Mouse (Mus musculus) adrenal gland, adult 8-10 months (tissue): Measurements from ENCODE around the gene Snrpf. TPM values are rescaled to one million over a fixed set of nuclear protein-coding genes. Genes with fewer than 3 reads are reported as not detected.

Experiments
- DNase-seq: peaks from one replicate; pipeline ENCODE4 v3.0.0; 2022
- total RNA-seq, 4 experiments: library from RNA; stranded (reverse); gene quantifications; 2 replicates each; pipeline ENCODE4 v1.2.4; 2022

Snrpf gene
- 10 to 100 TPM; 11.0 to 20.5 (median 13.2) TPM for total RNA-seq

DNA sequence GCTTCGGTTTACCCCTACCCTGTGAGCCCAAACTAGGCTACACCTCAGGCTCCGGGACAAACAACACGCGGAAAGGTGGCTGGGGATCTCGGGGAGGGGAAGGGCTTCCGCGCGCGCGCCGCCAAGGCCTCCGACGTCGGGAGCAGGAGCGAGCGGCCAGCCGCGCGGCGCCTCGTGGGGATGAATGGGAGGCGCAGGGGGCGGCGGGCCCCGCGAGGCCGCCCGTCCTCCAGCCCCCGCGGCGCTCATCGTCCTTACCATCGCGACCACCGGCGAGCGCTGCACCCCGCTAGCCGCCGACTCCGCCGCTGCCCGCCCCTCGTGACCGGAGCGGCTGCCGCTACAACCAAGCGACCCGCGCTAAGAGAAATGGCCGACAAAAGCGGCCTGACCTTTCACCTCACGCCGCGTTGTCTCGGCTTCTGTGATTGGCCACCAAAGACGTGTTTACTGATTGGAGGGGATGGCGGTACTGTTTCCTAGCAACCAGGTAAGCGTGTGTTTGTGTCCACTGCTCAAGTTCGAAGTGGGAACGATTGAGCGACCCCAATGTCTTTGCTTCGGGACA is at the start of gene Snrpf:
Snrpf (minus strand) TSS at position 426 of the 568 bp plus-strand sequence.
- DNase-seq, result peak; percentile 89

DNA sequence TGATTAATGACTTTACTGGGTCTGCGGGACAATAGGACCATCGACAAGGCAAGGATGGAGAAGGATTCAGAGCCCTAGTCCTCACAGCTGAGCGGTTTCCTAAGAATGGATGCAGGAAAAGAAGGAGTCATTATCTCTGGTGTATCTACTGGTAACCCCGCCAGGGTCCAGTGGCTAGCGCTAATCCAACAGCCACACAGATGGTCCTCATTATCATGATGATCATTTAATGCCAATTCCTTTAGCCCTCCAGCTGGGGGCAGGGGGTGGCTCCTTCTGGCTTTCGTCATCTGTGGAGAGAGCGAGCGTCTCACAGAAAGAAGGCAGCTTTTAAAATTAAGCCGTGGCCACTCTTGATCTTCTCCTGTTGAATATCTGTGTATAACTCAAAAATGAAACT is 46.4 kb upstream of the Snrpf start:
- no peak for DNase-seq

DNA sequence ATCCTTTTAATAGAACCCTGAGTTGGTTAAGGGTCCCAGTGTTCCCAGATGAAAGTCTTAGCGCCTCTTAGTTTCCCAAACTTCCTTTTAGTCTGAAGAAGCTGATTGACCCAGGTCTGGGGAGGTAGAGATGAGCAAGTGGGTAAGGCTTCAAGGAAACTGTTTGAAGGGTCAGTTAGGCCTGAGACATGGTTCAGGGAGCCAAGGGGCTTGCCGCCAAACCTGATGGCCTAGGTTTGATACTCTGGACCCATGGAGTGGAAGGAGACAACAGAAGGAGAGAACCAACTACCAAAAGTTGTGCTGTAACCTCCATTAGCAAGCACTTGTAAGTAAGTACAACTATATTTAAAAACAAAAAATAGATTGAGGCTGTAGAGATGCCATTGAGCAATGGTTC is 44.5 kb upstream of the Snrpf start:
- no peak for DNase-seq

DNA sequence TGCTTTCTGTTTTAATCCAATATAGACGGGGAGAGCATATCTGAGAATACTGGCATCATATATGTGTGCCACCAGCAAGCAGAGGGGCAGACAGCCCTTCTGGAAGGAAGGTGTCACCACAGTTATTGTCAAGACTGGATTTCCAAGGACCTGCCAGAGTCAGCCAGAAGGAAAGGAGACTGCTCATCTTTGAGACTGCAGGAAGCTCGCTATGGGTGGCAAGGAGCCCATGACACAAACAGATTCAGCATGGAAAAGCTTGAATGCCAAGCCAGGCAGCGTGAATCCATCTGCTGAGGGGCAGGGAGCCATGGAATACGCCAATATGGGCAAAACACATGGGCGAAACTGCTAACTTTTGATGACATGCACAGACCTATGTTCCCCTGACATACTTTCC is 44.1 kb upstream of the Snrpf start:
- no peak for DNase-seq

DNA sequence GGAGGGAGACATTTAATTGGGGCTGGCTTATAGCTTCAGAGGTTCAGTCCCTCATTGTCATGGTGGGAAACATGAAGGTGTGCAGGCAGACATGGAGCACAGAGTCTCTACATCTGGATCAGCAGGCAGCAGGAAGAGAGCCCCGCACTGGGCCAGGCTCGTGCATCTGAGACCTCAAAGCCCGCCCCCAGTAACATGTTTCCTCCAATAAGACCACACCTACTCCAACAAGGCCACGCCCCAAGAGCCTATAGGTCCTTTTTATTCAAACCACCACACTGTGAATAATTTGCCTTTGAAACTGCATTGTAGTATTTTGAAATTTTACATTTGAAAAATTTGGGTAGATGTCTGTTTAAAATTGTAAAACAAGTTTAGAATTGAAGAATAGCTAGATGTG is 42.6 kb upstream of the Snrpf start:
- DNase-seq, result no peak

DNA sequence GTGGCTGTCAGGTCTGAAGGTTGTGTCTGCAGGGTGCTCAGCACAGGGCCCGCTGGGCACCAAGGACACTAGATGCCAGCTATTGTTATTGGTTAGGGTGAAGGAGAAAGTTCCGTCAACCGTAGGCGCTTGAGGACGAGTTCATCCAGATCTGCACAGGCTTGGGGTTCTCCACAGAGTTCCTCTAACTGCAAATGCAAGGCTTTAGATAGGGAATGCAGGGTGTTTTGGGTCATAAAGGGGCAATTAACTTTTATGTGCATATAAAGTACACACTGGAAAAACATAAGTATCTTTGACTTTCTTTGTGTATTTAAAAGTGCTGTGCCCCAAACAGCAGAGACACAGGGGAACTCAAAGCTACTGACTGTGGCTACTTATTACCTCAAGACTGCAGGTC is 40.8 kb upstream of the Snrpf start:
- DNase-seq, result no peak

DNA sequence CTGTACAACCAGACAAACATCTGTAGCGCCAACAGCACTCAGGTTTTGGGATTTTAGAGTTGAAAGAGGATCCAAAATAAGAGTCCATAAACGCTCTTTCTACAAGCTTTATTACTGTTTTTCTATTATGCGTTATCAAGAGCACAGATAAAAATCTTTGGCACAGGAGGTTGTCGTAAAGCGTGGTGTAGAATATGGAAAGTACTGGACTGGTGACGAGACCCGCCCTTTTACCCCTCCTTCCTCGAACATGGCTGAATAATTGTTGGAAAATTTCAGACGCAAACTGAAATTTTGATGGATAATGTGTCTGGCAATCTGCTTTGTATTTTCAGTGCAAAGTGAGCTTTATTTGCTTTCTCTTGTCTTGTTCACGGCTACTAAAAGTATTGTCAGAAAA is 34.6 kb upstream of the Snrpf start:
- no peak for DNase-seq

DNA sequence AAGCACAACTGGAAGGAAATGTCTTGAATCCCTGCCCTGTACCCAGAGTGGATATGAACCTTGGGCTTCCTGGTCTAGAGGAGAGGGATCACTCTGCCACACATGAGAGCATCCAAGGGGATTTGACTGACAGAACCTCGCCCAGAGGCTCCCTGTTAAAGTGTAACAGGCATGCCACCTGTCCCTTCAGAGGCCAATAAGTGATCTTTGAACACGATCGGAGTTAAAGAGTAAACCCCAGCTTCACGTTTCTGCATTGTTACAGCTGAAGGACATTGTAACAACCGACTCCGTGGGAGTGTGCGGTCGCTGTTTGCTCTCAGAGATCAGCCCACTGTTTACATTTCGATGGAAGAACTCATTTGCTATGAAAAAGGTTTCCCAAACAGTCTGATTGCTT is 34.2 kb upstream of the Snrpf start:
- DNase-seq, result no peak

DNA sequence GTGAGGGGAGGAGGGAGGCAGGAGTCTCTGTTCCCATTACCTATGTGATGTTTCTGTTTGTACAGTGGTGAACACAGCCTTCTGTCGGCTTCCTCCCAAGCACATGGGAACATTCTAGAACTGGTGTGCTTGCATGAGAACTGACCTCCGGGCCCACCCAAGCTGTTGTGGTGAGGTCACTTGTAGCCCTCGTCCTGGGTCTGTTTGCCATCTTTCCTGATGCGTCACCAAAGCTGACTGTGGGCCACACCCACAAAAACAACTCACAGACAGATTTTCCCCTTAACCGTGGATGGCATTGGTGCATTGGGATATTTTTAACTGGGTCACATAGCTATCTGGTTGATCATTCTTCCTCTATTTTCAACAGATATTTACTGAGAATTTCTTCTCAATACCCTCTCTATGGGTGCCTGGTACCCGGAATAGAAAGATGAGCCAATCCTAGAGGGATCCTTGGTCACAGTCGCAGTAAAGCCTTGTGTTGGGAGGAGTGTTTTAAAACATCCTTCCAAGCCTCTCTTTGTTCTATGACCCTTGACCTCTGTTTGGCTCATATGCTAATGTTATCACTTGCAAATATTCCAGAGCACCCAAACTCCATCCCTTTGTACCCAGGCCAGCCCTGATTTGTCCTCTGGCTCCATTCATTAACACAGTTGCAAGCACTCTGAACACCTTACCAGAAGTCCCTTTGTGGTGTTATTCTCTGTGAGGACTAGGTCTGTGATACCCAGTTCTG is 31.1 kb upstream of the Snrpf start:
- no peak for DNase-seq

DNA sequence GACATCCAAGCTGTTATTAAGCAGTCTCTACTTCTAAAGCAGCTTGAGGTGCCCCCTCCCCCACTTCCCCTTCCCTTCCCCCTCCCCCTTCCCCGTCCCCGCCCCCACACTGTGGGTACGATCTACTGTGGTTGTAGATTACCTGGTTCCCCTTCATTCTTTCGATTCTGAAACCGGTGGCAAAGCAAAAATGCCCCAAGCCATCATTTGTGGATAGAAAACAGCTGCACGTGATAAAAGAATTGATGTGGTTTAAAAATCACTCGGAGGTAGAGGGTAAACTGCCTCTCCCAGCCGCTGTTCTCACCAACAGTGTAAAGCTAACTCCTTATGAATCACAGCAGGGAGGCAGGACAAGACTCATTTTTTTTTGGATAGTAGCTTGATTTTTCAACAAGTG is 25.3 kb upstream of the Snrpf start:
- DNase-seq, result no peak

DNA sequence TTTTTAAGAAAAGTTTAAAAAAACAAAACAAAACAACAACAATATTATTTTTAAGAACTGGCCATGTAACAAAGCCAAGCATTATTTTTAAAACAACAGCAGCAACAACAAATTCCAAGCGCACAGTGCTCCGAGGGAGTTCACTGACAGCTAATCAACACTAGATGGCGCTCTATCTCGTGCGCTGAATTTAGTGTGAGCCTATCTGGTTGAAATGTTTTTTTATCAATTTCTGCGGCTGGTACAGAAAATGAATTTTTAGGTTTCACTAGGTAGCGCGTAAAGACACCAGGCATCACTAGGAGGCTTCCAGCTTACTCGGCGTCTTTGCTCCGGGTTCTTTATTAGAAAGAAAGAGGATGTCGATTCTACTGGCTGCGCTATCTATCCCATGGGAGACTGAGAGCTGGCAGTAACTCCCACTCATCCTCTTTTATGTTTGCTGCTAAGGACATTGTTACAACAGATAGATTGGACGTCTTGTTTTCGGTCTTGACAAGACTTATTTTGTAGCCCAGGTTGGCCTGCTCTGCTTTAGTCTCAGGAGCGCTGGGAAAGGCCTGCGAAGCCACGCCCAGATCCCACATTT is 22.0 kb upstream of the Snrpf start:
- DNase-seq, result no peak

DNA sequence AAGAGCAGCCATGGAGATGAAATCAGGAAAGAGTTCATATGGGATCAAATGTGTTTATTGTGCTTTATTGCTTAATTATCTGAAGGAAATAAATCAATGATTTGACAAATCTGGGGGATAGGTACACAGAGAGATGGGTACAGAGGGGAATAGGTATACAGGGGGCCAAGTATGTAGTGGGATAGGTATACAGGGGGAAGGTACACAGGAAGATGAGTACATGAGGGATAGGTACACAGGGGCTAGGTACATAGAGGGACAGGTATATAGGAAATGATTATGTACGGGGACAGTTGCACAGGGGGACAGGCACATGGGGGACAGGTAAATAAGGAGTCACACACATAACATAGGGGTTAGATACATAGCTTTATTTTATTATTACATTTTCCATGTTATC is 21.4 kb upstream of the Snrpf start:
- no peak for DNase-seq

DNA sequence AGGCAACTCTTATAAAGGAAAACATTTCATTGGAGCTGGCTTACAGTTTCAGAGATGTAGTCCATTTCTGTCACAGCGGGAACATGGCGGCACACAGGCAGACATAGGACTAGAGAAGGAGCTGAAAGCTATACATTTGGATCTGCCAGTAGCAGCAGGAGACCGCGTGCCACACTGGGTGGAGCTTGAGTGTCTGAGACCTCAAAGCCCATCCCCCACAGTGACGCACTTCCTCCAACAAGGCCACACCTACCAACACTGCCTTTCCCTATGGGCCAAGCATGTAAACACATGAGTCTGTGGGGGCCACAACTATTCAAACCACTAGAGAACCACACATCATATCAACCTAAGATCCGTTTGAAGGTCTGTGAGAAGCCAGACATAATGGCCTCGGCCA is 19.7 kb upstream of the Snrpf start:
- DNase-seq, result no peak

DNA sequence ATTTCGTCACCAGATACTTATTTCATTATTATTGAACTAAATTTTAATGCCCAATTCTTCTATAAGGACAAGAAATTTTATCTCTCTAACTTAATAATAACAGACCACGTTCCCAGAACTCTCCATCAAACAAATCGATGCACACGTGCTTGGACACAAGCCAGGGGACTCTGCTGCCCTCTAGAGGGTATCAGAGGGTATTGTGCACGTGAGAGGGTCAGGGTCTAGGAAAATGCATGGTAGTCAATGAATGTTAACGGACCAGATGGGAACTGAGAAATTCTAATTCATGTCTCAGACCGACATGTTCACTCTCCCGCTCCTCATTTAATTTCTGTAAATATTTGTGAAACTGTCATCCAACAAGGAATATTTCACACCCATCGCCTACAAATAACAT is 18.5 kb upstream of the Snrpf start:
- no peak for DNase-seq

DNA sequence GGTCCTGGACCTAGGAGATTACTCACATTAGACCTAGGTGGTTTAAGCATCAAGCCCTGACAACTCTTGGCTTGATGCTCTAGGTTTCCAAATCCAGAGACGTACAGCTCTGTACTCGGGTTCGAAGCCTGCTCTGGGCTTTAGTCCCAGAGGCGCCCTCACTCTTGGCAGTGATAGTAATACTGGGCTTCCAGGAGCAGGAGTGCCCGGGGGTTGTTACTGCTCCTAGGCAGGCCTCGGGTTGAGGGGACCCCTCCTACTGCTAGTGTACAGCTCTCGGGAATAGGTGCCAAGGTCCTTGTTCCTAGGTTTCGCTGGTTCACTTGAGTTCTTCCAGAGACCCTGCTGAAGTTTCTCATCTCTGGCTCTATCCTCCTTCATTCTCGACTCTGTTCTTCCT is 16.8 kb upstream of the Snrpf start:
- DNase-seq, result no peak

DNA sequence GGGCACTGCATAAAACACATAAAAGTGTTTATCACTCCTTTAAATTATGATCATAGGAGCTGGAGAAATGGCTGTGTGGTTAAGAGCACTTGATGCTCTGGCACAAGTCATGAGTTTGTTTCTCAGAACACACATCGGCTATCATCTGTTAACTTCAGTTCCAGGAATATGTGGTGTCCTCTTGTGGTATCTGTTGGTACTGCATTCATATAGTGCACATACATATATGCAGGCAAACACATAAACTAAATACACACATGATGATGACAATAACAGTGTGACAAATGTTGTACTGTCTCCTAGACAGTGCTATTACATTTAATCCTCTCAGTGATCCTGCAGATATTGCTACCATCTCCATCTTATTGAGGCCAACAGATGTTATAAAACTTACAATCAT is 13.8 kb upstream of the Snrpf start:
- no peak for DNase-seq

DNA sequence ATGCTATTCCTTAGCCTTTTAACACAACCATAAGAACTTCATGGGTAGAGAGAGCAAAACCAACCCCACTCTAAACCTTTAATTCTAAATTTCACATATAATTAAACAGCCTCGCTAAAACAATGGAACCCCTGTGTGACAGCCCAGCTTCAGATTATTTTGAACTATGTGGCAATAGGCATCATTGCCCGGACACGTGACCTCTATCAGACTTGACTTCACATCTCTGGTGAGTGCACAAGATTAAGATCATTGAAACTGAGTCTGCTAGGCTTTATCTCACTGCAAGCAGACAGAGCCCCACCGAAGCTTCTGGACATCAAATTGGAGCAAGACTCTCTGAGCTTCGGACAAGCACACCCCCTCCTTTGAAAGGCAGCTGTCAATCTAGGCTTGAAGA is 12.8 kb upstream of the Snrpf start:
- DNase-seq, result no peak

DNA sequence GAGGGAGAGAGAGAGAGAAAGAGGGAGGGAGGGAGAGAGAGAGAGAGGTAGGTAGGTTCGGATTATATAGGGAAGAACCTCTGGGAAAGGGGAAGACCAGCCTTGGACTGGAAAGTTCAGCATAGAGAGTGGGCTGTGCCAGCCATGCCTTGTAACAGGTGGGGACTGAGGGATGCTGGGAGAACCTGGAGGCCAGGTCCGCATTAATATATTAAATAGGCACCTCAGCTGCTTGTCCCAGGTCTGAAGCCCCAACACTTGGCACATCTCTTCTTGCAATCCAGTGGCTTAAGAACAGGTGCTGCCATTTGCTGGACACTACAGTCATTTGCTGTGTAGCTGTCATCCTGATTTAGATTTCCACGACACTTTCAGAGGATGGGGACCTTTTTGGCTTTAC is 7.1 kb upstream of the Snrpf start:
- no peak for DNase-seq

DNA sequence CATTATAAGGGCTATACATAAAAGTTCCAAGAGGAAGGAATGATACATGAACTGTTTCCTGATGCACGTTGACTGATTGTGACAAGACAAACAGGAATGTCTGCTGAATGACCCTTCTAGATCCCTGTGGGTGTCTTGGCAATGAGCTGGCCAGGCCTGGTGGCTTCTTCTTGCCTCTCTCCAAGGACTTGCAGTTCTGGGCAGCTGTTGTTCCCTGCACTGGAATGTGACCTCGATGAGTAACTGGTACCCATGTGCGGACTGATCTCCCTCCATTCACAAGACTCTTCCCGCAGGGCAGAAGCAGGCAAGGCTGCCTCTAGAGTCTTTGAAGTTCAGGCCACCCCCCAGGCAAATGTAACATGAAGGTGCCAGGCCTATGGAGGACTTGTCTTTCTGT is 6.3 kb upstream of the Snrpf start:
- DNase-seq, result peak; percentile 55

DNA sequence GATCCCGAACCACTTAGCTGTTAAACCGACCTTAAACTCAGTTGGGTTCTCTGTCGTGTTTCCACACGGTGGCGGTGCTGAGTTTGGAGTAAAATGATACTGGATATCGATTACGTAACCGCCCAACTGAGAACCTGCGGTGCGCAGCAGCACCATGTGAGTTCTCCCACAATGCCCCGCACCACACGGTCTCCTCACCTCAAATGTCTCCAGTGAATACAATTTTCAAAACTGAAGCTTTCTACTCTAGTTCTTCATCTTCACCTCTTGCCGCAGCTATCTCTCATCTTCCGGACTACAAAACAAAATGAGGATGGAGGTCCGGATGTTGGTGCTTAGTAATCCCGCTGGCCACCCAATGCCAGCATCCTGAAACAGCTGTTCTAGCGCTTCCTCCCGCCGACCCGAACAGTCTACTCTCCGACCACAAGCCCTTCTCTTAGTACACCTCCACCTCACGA is 4.5 kb upstream of the Snrpf start:
- peak; percentile 77 for DNase-seq

DNA sequence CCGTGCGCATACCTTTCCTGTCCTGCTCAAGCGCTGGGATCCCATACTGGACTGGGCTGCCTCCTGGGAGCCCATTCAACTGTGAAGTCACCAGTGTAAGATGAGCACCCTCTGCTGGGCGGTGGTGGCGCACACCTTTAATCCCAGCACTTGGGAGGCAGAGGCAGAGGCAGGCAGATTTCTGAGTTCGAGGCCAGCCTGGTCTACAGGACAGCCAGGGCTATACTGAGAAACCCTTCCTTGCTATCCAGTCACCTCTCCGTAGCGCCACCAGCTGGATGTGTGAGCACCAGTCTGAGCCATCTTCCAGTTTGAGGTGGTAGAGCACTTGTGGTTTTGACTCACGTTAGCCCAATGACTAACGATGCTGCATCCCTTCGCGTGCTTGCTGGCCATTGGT is 3.0 kb upstream of the Snrpf start:
- no peak for DNase-seq

DNA sequence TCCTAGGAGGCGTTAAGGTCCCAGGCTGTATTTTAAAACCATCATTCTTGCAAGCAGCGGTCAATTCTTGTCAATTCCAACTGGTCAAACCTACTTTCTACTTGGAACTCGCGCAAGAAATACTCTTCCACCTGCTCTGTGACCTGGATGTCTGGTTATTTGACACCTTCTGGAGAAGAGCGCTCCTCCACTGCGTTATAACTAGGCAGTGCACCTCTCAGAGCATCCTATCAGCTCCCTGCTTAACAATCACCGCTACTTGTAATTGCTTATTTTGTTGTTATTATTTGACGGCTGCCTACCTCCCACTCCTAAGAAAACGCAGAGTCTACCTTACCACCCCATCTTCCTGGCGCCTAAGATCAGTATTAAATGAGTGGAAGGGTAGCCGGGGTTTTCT is 710 bp downstream of the Snrpf start:
- no peak for DNase-seq

DNA sequence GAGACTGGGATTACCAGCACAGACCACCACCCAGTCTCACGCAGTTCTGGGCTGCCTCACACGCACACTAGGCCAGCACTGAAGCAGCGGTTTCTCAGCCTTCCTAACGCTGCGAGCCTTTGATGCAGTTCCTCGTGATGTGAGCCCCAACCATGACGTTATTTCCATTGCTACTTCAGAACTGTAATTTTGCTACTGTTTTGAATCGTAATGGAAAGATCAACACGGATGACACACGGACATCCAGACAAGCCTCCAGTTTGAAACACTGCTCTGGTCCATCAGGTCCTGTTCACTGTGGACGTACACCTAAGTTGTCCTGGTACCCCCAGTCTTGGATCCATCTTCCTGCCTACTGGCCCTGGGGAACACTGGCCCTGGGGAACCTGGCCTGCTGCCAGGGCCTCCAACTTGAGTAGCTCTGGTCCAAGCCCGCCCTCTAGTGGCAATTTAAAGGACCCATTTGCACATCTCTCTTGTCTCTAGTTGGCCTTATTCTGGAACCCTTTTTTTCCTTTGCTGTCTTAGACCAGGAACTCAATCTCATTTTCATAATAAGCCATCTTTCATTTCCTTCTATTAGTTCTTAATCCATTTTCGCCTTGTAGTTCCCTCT is 12.1 kb downstream of the Snrpf start:
- peak; percentile 48 for DNase-seq

DNA sequence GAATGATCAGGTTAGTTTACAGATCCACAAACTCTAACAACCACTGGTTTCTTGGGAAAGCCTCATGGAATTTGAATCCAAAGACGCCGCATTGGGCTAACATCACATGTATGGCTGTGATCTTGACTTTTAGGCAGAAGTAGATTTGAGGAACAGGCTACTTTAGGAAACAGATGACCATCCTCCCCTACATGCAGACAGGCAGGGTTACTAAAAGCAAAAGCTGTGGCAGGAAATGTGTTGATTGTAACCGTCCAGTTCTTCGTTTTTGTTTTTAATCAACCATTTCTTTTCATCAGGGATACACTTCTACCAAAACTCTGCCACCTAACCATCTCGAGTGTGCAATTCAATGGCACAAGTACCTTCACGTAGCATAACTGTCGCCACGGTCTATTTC is 13.5 kb downstream of the Snrpf start:
- DNase-seq, result no peak
